Mouse (Mus musculus) small intestine, adult 2 months (tissue): ENCODE data around the gene Prim1. TPM values are rescaled to one million over a fixed set of nuclear protein-coding genes. Genes with fewer than 3 reads are reported as not detected.

ENCODE experiments used
- H3K27ac ChIP-seq: fragments of 200-500 bp; 2 replicates; pipeline ENCODE4 v1.5.1; 2012; ENCODE audit warnings: low read depth, low read length, control low read depth, inconsistent platforms; ENCODE audit not compliant: insufficient read depth
- H3K27me3 ChIP-seq: fragments of 200-500 bp; 2 replicates; pipeline ENCODE4 v1.6.1; 2012; ENCODE audit warnings: mild to moderate bottlenecking, moderate library complexity, low read length, inconsistent platforms; ENCODE audit not compliant: control insufficient read depth, insufficient read depth
- H3K36me3 ChIP-seq: fragments of 200-500 bp; 2 replicates; pipeline ENCODE4 v1.6.1; 2012; ENCODE audit warnings: mild to moderate bottlenecking, low read length, control low read depth, inconsistent platforms; ENCODE audit not compliant: control insufficient read depth, insufficient read depth
- H3K4me1 ChIP-seq: fragments of 200-500 bp; 2 replicates; pipeline ENCODE4 v1.6.1; 2012; ENCODE audit warnings: low read length, inconsistent platforms, mixed read lengths; ENCODE audit not compliant: control insufficient read depth, insufficient read depth, insufficient read length
- H3K4me3 ChIP-seq: fragments of 200-500 bp; 2 replicates; pipeline ENCODE4 v1.5.1; 2012; ENCODE audit warnings: low read depth, mild to moderate bottlenecking, control low read depth, inconsistent platforms, low read length, moderate library complexity
- CTCF ChIP-seq: fragments of 200-500 bp; IDR thresholded peaks from 2 replicates; pipeline ENCODE4 v1.5.1; 2012; ENCODE audit warnings: low read depth, mild to moderate bottlenecking, control low read depth, inconsistent platforms, low read length, moderate library complexity, mixed read lengths; ENCODE audit not compliant: insufficient replicate concordance, insufficient read length; ENCODE audit errors: extremely low read depth
- POLR2A ChIP-seq: fragments of 200-500 bp; IDR thresholded peaks from 2 replicates; pipeline ENCODE4 v1.6.1; 2012; ENCODE audit warnings: low read depth, mild to moderate bottlenecking, control low read depth, inconsistent platforms, low read length, moderate library complexity
- WGBS: fragments of 180-500 bp; shearing (Covaris S2); methylation state at CpG from one replicate; pipeline ENCODE4 v1.1.7; 2018; 5-methylcytosine and 5-hydroxymethylcytosine counted together
- polyA plus RNA-seq: library from polyadenylated mRNA; depleted of rRNA; stranded (reverse); fragments of >200 nt; gene quantifications from 2 replicates; pipeline ENCODE4 v1.2.3, GENCODE M21; 2012

Gene Prim1
- polyA plus RNA-seq, 1 experiment = 1.5 TPM

DNA sequence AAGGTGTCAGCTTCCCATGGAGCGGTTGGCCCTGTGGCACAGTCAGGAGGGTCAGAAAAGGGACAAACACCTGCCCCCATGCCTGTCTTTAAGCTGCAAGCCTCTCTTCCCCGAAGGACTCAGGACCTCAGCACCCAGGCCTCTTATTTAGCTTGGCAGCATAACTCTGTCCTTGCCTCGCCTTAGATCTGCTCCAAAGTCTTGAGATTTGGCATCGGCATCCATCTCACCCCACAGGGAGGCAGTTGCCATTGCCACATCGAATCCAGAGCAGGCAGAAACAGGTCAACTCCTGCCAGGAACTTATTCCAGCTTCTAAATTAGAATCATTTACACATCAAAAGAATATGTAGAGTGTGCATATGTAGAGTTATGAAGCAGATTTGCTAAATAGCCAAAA is 30.3 kb upstream of the Prim1 start:
- TF ChIP-seq CTCF (no peak), POLR2A (no peak)
- H3K27ac ChIP-seq = no peak overlapping the region
- no peaks in the 10 kb centered on the region for H3K4me1 ChIP-seq
- 52% methylated on average over 5 of the region's 5 CpGs for WGBS
- H3K36me3 ChIP-seq = no peaks in the 10 kb centered on the region
- H3K27me3 ChIP-seq = no peaks in the 10 kb centered on the region
- H3K4me3 ChIP-seq = no peak overlapping the region

DNA sequence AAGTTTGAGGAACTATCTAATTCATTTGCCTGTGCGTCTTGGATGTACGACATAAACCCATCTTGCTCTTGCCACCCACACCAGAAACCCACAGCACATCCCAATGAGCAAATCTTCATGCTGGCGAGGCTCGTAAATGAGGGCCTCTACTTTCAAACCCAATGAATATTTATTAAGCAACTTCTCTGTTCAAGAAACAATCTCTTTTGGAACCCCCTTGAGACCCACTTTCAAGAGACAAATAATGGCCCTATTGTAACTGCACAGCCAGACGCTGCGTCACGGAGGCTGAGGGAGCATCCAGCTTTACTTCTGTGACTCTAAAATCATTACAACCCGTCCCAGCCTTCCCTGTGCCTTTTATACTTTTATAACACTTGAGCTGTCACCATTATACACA is 29.4 kb upstream of the Prim1 start:
- no peak overlapping the region for H3K27ac ChIP-seq
- WGBS = 93% methylated on average over 8 of the region's 8 CpGs
- H3K4me3 ChIP-seq = no peak overlapping the region
- no peaks in the 10 kb centered on the region for H3K4me1 ChIP-seq
- TF ChIP-seq CTCF (no peak), POLR2A (no peak)
- no peaks in the 10 kb centered on the region for H3K27me3 ChIP-seq
- H3K36me3 ChIP-seq = no peaks in the 10 kb centered on the region

DNA sequence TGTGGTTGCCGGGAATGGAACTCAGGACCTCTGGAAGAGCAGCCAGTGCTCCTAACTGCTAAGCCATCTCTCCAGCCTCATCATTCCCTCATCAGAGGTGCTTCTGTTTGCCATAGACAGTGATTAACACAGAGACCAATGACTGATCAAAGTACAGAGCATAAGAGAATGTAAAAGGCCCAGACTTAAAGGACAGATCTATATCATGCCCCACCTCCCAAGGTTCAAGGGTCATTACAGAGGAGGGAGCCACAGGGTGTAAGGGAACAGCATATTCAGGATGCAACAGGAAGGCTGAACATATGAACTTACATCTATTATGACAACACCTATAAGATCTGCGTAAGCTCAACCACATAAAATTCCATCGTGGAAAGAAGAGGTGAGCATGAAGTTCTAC is 18.3 kb upstream of the Prim1 start:
- no peak overlapping the region for H3K4me3 ChIP-seq
- 40% methylated on average over 3 of the region's 3 CpGs for WGBS
- H3K27ac ChIP-seq = peak overlapping the region; percentile 98

GRCm38 (mm10) chr10:127998260-127998659 is 16.7 kb upstream of the Prim1 start:
- peaks cover 2% of the 10 kb centered on the region; the same call in 1 of the 2 replicates for H3K4me1 ChIP-seq
- no peaks in the 10 kb centered on the region for H3K27me3 ChIP-seq
- no peak overlapping the region for H3K4me3 ChIP-seq
- peaks cover 5% of the 10 kb centered on the region; the same call in 1 of the 2 replicates for H3K36me3 ChIP-seq
- WGBS = 97% methylated on average over 1 of the region's 1 CpGs
- TF ChIP-seq CTCF (peak; percentile 50; the same call in 1 of the 2 replicates), POLR2A (no peak)
- H3K27ac ChIP-seq = peak overlapping the region; percentile 98; the same call in 1 of the 2 replicates

More for the DNA sequence above, 18.3 kb upstream of the Prim1 start:
- peaks cover 5% of the 10 kb centered on the region; the same call in 1 of the 2 replicates for H3K36me3 ChIP-seq
- TF ChIP-seq CTCF (no peak), POLR2A (no peak)
- H3K4me1 ChIP-seq = peaks cover under 1% of the 10 kb centered on the region; the same call in 1 of the 2 replicates
- no peaks in the 10 kb centered on the region for H3K27me3 ChIP-seq

DNA sequence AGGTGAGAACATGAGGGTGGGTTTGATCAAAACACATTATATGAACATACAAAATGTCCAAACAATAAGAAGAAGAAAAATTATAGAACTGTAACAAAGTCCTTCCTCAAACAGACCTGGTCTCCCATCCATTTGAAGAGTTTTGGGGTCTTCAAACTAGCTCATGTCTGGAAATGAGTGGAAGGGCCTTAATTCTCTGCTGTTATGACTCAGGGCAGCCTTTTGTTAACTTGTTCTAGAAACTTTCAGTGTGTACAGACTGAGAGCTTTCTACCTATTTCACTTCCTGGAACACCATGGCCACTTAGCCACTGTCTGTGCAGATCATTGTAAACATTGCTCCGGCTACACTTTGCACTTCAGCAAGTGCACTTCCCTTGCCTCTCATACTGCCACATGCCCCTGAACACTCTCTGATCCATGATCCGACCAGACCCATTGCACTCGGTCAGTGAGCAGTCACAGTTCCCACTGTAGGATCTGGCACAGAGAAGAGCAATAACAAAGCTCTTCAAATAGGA is 11.6 kb upstream of the Prim1 start:
- H3K27me3 ChIP-seq = no peaks in the 10 kb centered on the region
- 0 out of 2 replicates have a peak, but pooled peaks cover under 1% of the 10 kb centered on the region for H3K36me3 ChIP-seq
- WGBS = 29% methylated on average over 3 of the region's 3 CpGs
- H3K4me3 ChIP-seq = no peak overlapping the region
- peak overlapping the region; percentile 52 for H3K27ac ChIP-seq
- H3K4me1 ChIP-seq = peaks cover 12% of the 10 kb centered on the region; the same call in 1 of the 2 replicates
- TF ChIP-seq CTCF (no peak), POLR2A (no peak)

DNA sequence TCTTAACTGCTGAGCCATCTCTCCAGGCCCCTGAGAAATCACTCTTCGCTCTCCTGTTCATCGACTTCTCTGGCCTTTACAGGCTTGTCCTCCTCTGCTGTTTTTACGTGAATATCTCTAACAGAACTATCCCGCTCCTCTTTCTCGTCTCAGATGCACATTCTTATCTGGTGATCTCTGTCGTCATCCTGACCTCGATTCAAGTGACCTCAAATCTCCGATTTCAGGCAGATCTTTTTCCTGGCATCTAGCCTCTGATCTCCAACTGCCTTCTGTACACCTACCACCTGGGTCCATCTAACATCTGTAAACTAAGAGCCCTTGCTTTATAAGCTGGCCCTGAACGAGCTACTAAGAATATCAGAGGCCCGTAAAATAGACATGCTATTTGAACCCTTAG is 10.1 kb upstream of the Prim1 start:
- H3K27me3 ChIP-seq = no peaks in the 10 kb centered on the region
- TF ChIP-seq POLR2A (no peak), CTCF (no peak)
- H3K4me3 ChIP-seq = no peak overlapping the region
- 34% methylated on average over 10 of the region's 10 CpGs for WGBS
- peaks cover 12% of the 10 kb centered on the region; the same call in 1 of the 2 replicates for H3K4me1 ChIP-seq
- H3K27ac ChIP-seq = peak overlapping the region; percentile 85
- H3K36me3 ChIP-seq = no peaks in the 10 kb centered on the region

DNA sequence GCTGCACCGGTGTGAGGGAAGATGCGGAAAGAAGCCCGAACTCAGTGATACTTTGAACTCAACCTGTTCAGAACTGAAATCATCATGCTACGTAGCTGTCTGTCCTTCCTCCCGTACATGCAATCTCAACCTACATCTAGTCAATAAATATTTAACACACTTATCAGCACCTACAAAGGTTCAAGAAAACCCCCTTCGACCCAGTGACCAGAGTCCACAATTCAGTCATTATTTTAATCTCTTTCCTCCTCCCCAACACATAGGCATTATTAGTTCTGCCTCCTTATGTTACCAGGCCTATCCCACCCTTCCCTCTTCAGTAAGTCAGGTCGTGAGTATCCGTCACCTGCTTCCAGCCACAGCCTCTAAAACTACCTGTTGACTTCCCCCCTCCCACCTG is 9.5 kb upstream of the Prim1 start:
- WGBS = 28% methylated on average over 8 of the region's 8 CpGs
- H3K27ac ChIP-seq = peak overlapping the region; percentile 92

More for the DNA sequence above, 9.5 kb upstream of the Prim1 start:
- Histone ChIP-seq H3K4me1 (peaks cover 12% of the 10 kb centered on the region; the same call in 1 of the 2 replicates), H3K27me3 (no peaks in the 10 kb centered on the region), H3K4me3 (no peak overlapping the region), H3K36me3 (no peaks in the 10 kb centered on the region)
- TF ChIP-seq CTCF (no peak), POLR2A (no peak)
